Mouse (Mus musculus) small intestine, adult 2 months (tissue): ENCODE measurements around the gene Ugcg.

Experiments
- CTCF ChIP-seq: fragments of 200-500 bp; IDR thresholded peaks from 2 replicates; pipeline ENCODE4 v1.5.1; 2012; ENCODE audit warnings: low read depth, mild to moderate bottlenecking, control low read depth, inconsistent platforms, low read length, moderate library complexity, mixed read lengths; ENCODE audit not compliant: insufficient replicate concordance, insufficient read length; ENCODE audit errors: extremely low read depth
- POLR2A ChIP-seq: fragments of 200-500 bp; IDR thresholded peaks from 2 replicates; pipeline ENCODE4 v1.6.1; 2012; ENCODE audit warnings: low read depth, mild to moderate bottlenecking, control low read depth, inconsistent platforms, low read length, moderate library complexity

DNA sequence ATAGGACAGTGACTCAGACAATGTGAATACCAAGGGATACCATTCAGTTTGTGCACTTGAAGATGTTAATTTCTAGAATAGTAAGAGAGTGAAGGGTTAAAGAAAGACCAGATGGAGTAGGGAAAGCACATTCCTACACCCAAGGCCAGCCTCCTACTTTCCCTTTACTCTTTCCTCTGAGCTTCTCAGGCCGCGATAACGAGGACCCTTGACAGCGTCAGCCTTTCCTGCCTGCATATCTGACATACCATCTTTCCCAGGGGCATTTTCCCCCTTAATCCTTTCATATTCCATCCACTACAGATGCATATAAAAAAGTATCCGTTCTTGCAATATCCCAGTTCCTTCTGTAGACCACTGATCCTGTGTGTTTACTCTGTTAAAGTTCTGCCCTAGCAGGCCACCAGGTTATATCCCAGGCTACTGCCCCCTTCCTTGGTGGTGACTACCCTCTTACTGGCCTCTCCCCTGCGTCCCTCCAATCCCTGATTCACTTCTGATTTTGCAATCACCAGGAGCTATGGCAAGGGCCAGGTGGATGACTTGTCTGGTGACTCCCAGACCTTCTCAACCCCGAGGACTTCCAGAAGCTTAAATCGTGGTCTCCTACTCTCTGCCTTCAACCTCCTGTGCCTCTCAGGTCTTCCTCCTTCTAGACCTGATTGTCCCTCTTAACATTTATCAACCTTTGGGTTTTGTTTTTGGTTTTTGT lies 27.9 kb upstream of the Ugcg start:
- no peak for TF ChIP-seq CTCF
- no peak for TF ChIP-seq POLR2A
